Mouse (Mus musculus) urinary bladder, postnatal 36 days (tissue): ENCODE results near the gene Ctnnbl1.

ENCODE experiments used
- DNase-seq, 2 experiments: peaks; one replicate each; pipeline ENCODE4 v3.0.0; 2022; ENCODE audit warnings: low spot score in 2 of 2, mixed read lengths in 1 of 2

The Ctnnbl1 gene

GRCm38 (mm10) chr2:157936676-157937075, 199.5 kb downstream of the Ctnnbl1 start:
- DNase-seq = no peak

- DNase-seq = no peak
Measured at GRCm38 (mm10) chr2:157940586-157941185, 203.5 kb downstream of the Ctnnbl1 start.
